Mouse (Mus musculus) spleen, adult 18-20 months (tissue): ENCODE measurements around the gene Rad52.
A peak's percentile ranks its signal among the peaks of the same experiment; 100 is the strongest.

Experiments
- DNase-seq, 2 experiments: peaks; one replicate each; pipeline ENCODE4 v3.0.0; 2022; ENCODE audit warnings: mixed read lengths in 2 of 2

Rad52 gene

GRCm38 (mm10) chr6:119902204-119903080, at the start of gene Rad52:
TSS of gene Rad52 (plus strand) at chr6:119902698.
- DNase-seq = peak; percentile 63 to 76

GRCm38 (mm10) chr6:119854156-119854555, 48.3 kb upstream of the Rad52 start:
- no peak for DNase-seq

GRCm38 (mm10) chr6:119855471-119855870, 47.0 kb upstream of the Rad52 start:
- no peak for DNase-seq

DNA sequence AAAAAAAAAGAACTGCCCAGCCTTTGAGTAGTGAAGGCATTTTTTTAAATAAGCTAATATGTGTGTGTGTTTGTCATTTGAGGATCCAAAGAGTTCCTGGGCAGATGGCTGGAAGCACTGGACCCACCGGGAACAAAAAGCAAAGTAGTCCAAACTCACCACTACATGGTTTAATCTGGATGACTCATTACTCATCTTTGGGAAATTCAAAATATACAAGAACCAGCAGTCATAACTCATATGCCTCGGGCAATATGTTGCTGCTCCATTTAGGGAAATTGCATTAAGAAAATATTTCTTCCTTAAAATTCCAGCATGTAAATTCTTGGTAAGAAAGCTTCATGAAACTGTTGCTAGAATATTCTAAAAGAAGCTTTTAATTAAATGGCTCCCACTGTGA, 42.3 kb upstream of the Rad52 start:
- no peak for DNase-seq

- no peak for DNase-seq
These were observed 41.0 kb upstream of the Rad52 start for GRCm38 (mm10) chr6:119861519-119861918.

- DNase-seq = no peak
These were observed 38.0 kb upstream of the Rad52 start for GRCm38 (mm10) chr6:119864341-119865034.

DNA sequence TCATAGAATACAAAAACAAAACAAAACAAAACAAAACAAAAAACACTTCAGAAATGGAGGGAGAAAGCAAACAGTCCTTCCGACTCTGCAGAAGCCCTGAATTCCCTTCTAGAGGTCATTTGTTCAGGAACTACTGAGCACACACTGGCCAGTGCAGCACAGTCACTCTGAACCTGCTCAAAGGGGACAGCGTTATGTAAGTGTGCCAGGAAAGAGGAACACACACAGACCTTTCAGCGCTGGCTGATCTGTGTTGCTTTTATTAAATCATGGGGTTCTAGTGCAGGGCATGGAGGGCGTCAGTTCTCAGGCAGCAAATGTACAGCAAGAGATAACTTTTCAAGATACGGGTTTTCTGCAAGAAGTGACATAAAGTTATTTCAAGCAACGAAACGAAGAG, 19.3 kb upstream of the Rad52 start:
- DNase-seq = no peak

GRCm38 (mm10) chr6:119892711-119893110, 9.8 kb upstream of the Rad52 start:
- no peak for DNase-seq

- no peak for DNase-seq
These were observed 737 bp downstream of the Rad52 start for GRCm38 (mm10) chr6:119903081-119903789.

GRCm38 (mm10) chr6:119905461-119905860, 3.0 kb downstream of the Rad52 start:
- DNase-seq = no peak

DNA sequence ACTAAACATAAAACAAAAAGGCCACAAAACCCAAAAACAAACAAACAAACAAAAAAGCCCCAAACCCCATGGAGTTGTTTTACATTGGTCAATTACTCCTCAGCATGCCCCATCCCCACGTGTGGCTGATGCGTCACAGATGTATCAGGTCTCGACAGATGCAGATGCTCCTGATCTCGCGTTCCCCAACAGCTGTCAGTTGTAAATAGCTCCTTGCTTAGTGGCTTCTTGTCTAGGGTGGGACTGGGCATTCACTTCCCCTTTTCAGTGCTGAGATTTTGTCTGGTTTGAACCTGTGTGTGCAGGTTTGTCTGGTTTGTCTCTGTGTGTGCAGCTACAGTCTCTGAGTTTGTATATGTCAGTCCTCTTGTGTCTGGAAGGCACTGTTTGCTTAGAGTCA, 9.5 kb downstream of the Rad52 start:
- DNase-seq = no peak

GRCm38 (mm10) chr6:119915710-119916109, 13.2 kb downstream of the Rad52 start:
- DNase-seq = no peak

DNA sequence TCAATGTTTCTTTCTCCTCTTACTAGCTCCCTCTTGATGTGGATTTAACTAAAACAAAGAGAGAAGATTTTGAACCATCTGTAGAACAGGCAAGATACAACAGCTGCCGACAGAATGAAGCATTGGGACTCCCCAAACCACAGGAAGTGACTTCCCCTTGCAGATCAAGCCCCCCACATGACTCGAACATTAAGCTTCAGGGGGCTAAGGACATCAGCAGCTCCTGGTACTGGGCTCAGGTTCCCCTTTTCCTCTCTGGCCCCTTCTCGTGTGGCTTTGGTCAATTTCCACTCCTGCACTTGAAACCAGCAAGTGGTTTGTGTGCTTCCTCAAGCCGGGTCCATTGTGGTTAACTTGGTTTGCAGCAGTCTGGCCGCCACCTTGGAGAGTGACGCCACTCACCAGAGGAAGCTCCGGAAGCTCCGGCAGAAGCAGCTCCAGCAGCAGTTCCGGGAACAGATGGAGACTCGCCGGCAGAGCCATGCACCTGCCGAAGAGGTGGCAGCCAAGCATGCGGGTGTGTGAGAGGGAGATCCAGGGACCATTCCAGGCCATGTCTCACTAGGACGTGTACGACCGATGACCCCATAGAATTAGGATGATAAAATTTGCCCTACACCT, 16.2 kb downstream of the Rad52 start:
- peak; percentile 10 to 14 for DNase-seq

- no peak for DNase-seq
These were observed 19.6 kb downstream of the Rad52 start for GRCm38 (mm10) chr6:119922136-119922535.

DNA sequence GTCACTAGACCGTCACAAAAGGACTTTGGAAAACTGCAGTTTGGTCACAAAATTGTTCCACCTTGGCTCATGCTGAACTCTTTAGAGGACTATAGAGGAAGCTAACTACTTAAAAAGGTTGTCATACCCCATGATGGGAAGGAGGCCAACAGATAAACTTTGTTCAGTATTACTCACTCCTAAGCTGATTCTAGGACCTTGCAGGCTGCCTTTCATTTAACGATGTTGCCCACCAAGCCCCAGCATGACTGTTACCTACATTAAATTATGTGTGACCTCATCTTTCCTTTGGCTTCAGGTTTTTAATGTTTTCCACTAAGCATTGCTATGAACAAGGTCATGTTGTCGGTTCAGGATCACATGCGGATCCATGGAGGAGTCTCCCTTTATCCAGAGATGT, 20.0 kb downstream of the Rad52 start:
- DNase-seq = no peak

DNA sequence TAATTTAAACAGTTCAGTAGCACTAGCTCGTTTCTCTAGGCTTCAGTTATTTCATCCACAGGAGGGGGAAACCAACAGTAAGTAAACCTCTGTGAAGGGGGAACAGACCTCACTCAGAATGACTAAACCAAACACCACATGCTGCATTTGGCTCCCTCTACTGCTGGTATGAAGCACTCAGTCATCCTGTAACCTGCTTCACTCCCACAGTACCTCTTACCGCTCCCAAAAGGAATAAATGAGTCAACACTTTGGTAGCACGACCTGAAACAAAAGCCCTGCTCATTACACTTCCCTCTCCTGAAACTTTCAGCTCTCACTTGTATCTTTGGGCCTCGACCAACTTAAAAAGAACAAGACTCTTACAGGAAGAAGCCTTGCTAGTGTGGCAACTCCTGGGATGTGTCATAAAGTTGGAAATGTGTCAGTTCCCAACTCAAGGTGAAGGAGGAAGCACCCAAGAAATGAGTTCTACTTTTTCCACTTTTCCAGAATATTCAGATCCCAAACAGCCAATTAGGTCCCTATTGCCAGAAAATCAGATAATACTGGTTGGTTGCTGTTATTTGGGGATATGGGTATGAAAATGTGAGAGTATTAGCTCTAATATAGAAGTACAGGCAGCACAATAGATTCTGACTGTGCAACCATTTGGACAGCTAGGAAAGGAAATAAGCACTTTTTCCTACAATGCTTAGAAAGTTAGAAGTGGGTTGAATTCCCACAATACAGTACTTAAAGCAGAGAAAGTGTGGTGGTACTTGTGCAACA, 21.9 kb downstream of the Rad52 start:
- DNase-seq = no peak
